Mouse (Mus musculus) hindbrain, postnatal 0 days (tissue): ENCODE results near the gene Ebf1. TPM values are rescaled to one million over a fixed set of nuclear protein-coding genes. Genes with fewer than 3 reads are reported as not detected.

ENCODE experiments used
- ATAC-seq: fragments of 200-750 bp; cut with Nextera tagmentation; 2 replicates; pipeline ENCODE4 v1.8.0; 2017; ENCODE audit warnings: mild to moderate bottlenecking, moderate TSS enrichment, moderate library complexity
- DNase-seq: peaks from one replicate; pipeline ENCODE4 v3.0.0-alpha.2; 2015; ENCODE audit warnings: low spot score
- H3K27ac ChIP-seq: fragments of 300-500 bp; sonication (generic); 2 replicates; pipeline ENCODE4 v1.5.1; 2014; ENCODE audit warnings: mild to moderate bottlenecking
- H3K27me3 ChIP-seq: fragments of 300-500 bp; sonication (generic); 2 replicates; pipeline ENCODE4 v1.6.1; 2014; ENCODE audit warnings: low read length, mixed read lengths; ENCODE audit not compliant: insufficient read depth
- H3K36me3 ChIP-seq: fragments of 300-500 bp; sonication (generic); 2 replicates; pipeline ENCODE4 v1.6.1; 2014; ENCODE audit warnings: low read length, mixed read lengths; ENCODE audit not compliant: insufficient read depth
- H3K4me1 ChIP-seq: fragments of 300-500 bp; sonication (generic); 2 replicates; pipeline ENCODE4 v1.6.1; 2014; ENCODE audit warnings: antibody characterized with exemption, low read length, mixed read lengths; ENCODE audit not compliant: insufficient read depth
- H3K4me2 ChIP-seq: fragments of 300-500 bp; sonication (generic); 2 replicates; pipeline ENCODE4 v1.6.1; 2014; ENCODE audit warnings: low read depth, mild to moderate bottlenecking, low read length, moderate library complexity, mixed read lengths
- H3K4me3 ChIP-seq: fragments of 300-500 bp; sonication (generic); 2 replicates; pipeline ENCODE4 v1.5.1; 2014; ENCODE audit warnings: low read length
- H3K9ac ChIP-seq: fragments of 300-500 bp; sonication (generic); replicated peaks from 2 replicates; pipeline ENCODE4 v1.6.1; 2014; ENCODE audit warnings: mild to moderate bottlenecking, low read length, moderate library complexity, mixed read lengths
- H3K9me3 ChIP-seq: fragments of 300-500 bp; sonication (generic); 2 replicates; pipeline ENCODE4 v1.6.1; 2016; ENCODE audit warnings: low read length, mixed read lengths
- CTCF ChIP-seq: IDR thresholded peaks from 2 replicates; pipeline ENCODE4 v1.5.1; 2016; ENCODE audit warnings: antibody characterized with exemption, control low read depth, low read depth
- WGBS: fragments of 180-500 bp; shearing (Covaris S2); extraction: QIAGEN DNeasy Blood & Tissue Kit; methylation state at CpG from one replicate; pipeline ENCODE4 v1.1.7; 2014; 5-methylcytosine and 5-hydroxymethylcytosine counted together
- polyA plus RNA-seq: library from polyadenylated mRNA; unstranded; fragments of >200 nt; fragmentation: Nextera tagmentation; extraction: Ambion mirVana; gene quantifications from 2 replicates; pipeline ENCODE4 v1.2.1, GENCODE M21; 2015
- total RNA-seq: library from RNA; depleted of rRNA; stranded (reverse); fragments of >200 nt; gene quantifications from 2 replicates; pipeline ENCODE4 v1.2.3, GENCODE M21; 2014

The Ebf1 gene
- total and polyA plus RNA-seq, 2 experiments from 2014 or later, result 67.1 to 71.7 TPM

DNA sequence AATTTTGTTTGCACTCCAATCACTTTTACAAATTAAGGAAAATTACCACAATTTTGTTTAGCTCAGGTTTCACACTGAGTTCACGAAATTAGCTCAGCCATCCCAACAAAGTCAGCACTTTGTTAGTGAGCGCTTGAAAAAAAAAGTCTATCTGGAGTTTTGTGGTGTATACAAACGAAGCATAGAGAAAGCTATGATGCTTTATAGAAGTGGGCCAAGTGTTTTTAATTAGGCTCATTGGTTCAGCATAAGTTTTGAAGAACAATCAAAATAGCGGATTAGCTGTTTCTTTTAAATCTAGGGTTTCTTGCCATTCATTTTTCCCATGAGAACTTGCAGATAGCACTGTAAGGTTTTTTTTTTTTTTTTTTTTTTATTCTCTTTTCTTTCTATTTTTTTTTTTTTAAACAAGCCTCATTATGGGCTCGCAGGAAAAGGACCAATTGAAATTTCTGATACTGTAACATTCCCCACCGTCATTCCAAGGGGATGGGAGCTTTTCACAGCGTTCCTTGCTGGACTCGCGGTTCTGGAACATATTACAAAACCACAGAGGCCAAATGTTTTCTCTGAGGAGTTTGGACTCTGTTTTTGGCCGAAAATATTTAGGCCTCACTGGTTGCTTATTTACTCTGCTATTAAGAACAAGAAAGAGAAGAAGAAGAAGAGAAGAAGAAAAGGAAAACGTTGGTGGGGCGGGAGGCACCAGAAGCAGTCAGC lies 308.8 kb downstream of the Ebf1 start:
- H3K4me3 ChIP-seq, result no peak overlapping the region
- no peak overlapping the region for H3K27ac ChIP-seq
- H3K9ac ChIP-seq, result no peak overlapping the region
- H3K4me2 ChIP-seq, result no peak overlapping the region
- ATAC-seq (no peak), DNase-seq (no peak)
- WGBS, result 76% methylated on average over 12 of the region's 12 CpGs
- no peaks in the 10 kb centered on the region for H3K9me3 ChIP-seq
- TF ChIP-seq CTCF, result no peak
- no peaks in the 10 kb centered on the region for H3K4me1 ChIP-seq
- no peaks in the 10 kb centered on the region for H3K36me3 ChIP-seq
- H3K27me3 ChIP-seq, result no peaks in the 10 kb centered on the region

GRCm38 (mm10) chr11:44928403-44928802 lies 311.3 kb downstream of the Ebf1 start:
- Histone ChIP-seq H3K4me2 (no peak overlapping the region), H3K27me3 (no peaks in the 10 kb centered on the region), H3K9ac (no peak overlapping the region), H3K4me1 (no peaks in the 10 kb centered on the region), H3K36me3 (no peaks in the 10 kb centered on the region), H3K4me3 (no peak overlapping the region), H3K9me3 (no peaks in the 10 kb centered on the region), H3K27ac (no peak overlapping the region)
- DNase-seq (no peak), ATAC-seq (no peak)
- no peak for TF ChIP-seq CTCF
- WGBS, result 89% methylated on average over 6 of the region's 6 CpGs

DNA sequence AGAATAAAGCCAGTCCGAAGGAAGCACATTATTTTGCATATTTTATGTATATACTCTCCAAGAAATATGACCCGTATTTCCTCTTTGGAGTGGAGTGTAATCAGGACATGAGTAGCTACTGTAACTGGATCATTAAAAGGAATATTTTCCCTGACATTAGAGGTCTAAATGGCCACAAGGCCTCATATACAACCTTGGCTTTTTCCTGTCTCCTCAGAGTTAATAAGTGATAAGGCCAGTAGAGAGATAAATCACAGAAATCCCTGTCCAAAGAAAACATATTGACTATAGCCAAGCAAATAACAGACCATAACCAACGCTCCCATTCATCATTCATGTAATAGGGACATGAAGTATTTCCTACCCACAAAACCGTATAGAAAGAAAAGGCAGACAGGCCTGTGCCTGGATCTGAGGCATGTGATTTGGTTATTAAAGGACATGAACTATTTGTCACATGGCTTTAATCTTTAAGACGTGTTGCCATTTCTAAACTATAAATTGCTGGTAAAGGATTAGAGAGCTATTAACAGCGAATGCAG lies 315.9 kb downstream of the Ebf1 start:
- Histone ChIP-seq H3K4me1 (no peaks in the 10 kb centered on the region), H3K4me3 (no peak overlapping the region), H3K9ac (no peak overlapping the region), H3K4me2 (no peak overlapping the region), H3K27me3 (no peaks in the 10 kb centered on the region), H3K9me3 (no peaks in the 10 kb centered on the region), H3K36me3 (no peaks in the 10 kb centered on the region), H3K27ac (no peak overlapping the region)
- no peak for TF ChIP-seq CTCF
- WGBS, result 67% methylated on average over 6 of the region's 6 CpGs
- DNase-seq (no peak), ATAC-seq (no peak)

GRCm38 (mm10) chr11:44943781-44944180 lies 326.7 kb downstream of the Ebf1 start:
- Histone ChIP-seq H3K9me3 (no peaks in the 10 kb centered on the region), H3K9ac (no peak overlapping the region), H3K27me3 (no peaks in the 10 kb centered on the region), H3K36me3 (no peaks in the 10 kb centered on the region), H3K27ac (no peak overlapping the region), H3K4me3 (no peak overlapping the region), H3K4me1 (no peaks in the 10 kb centered on the region), H3K4me2 (no peak overlapping the region)
- TF ChIP-seq CTCF, result no peak
- DNase-seq (no peak), ATAC-seq (no peak)
- 75% methylated on average over 4 of the region's 4 CpGs for WGBS

- Histone ChIP-seq H3K36me3 (no peaks in the 10 kb centered on the region), H3K4me3 (no peak overlapping the region), H3K9ac (no peak overlapping the region), H3K27ac (no peak overlapping the region), H3K4me2 (no peak overlapping the region), H3K9me3 (no peaks in the 10 kb centered on the region), H3K4me1 (no peaks in the 10 kb centered on the region), H3K27me3 (no peaks in the 10 kb centered on the region)
- DNase-seq, result no peak
- WGBS, result 87% methylated on average over 2 of the region's 2 CpGs
- TF ChIP-seq CTCF, result no peak
- no peak for ATAC-seq
Observed at GRCm38 (mm10) chr11:44944401-44944800, 327.3 kb downstream of the Ebf1 start.

DNA sequence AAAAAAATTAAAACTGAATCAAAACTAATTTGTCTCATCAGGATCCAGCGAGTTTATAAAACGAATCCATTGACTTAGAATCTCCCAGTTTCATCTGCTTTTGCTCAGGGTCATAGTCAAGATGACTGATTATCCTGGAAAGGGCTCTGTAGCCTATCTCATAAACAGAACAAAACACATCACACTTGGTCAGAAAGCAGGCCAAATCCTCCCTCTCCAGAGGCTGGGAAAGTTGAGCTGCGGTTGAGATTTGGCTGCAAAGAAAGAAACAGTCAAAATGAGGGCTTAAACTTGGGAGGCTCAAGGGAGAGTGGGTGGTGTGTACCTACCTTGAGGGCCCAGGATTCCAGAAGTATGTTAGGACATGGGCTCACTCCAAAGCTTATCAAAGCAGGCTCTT lies 329.5 kb downstream of the Ebf1 start:
- 87% methylated on average over 3 of the region's 3 CpGs for WGBS
- DNase-seq (no peak), ATAC-seq (no peak)
- H3K36me3 ChIP-seq, result no peaks in the 10 kb centered on the region
- H3K27ac ChIP-seq, result no peak overlapping the region
- no peaks in the 10 kb centered on the region for H3K27me3 ChIP-seq
- no peak overlapping the region for H3K9ac ChIP-seq
- H3K4me1 ChIP-seq, result no peaks in the 10 kb centered on the region
- no peak for TF ChIP-seq CTCF
- H3K4me3 ChIP-seq, result no peak overlapping the region
- H3K4me2 ChIP-seq, result no peak overlapping the region
- H3K9me3 ChIP-seq, result no peaks in the 10 kb centered on the region

DNA sequence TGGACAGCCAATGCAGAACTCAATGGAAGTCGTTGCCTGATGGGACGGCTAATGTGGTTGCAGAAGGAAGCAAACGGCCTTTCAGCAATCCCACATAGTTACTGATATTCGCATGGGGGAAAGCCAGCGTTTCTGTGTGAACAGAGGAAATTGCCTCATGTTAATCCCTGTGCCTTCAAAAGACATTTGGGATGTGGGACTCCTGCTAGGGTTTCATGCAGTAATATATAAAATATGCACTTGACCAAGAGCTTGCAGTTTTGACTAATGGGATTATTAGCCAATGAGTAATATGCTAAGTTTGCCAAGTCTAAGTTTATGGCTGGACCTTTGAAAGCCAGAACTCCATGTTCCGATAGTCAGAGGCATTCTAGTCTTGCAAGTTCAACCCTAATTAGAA lies 331.4 kb downstream of the Ebf1 start:
- DNase-seq, result no peak
- H3K4me3 ChIP-seq, result no peak overlapping the region
- no peak overlapping the region for H3K27ac ChIP-seq
- no peak for ATAC-seq
- no peak for TF ChIP-seq CTCF
- no peaks in the 10 kb centered on the region for H3K27me3 ChIP-seq
- no peaks in the 10 kb centered on the region for H3K4me1 ChIP-seq
- H3K9me3 ChIP-seq, result no peaks in the 10 kb centered on the region
- H3K9ac ChIP-seq, result no peak overlapping the region
- H3K4me2 ChIP-seq, result no peak overlapping the region
- WGBS, result 89% methylated on average over 6 of the region's 6 CpGs
- no peaks in the 10 kb centered on the region for H3K36me3 ChIP-seq
